Mouse (Mus musculus) CD8-positive naive resting alpha-beta T cell, adult 2 months (primary cell): ENCODE measurements around the gene Nfatc2.
A peak's percentile ranks its signal among the peaks of the same experiment; 100 is the strongest.

ENCODE experiments used
- DNase-seq, 2 experiments: peaks; one replicate each; pipeline ENCODE4 v3.0.0; 2022; ENCODE audit warnings: low read depth in 2 of 2, low spot score in 2 of 2

Gene Nfatc2

GRCm38 (mm10) chr2:168609653-168610248 lies 8.3 kb upstream of the Nfatc2 start:
- no peak for DNase-seq

GRCm38 (mm10) chr2:168608125-168608564 lies 6.7 kb upstream of the Nfatc2 start:
- no peak for DNase-seq

DNA sequence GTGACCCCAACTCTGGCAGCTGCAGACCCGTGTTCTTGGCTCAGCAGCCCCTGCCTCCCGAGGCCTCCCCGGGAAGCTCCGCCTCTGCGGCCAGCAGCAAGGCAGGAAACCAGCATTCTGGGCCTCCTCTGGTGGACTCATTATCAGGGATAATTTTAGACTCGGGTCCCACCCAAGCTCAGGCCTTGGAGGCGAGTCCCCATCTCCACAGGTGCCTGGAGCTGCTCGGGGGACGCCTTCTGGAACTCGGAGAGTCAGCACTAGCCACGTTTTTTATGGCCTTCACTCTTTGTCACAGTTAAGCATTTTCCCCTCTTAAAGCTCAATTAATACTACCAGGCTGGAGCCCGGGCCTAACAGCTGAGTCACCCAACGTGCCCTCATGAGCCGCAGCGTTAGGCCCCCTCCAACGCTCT lies 3.2 kb upstream of the Nfatc2 start:
- DNase-seq = no peak

DNA sequence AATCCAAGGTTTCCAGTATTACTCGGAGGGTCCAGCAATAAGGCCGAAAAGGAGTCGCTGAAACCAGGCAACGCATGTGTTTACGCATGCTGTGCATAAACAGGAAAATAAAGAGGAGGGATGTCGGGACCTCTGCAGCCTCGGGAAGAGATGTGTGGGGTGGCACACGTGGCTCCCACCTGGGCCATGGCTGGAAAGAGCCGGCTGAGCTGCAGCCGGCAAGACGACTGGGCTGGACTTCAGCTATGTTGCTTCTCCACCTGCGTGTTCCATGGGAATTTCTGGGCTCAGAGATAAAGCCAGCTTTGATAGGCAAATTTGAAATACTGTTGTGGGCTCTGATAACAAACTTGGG lies 907 bp upstream of the Nfatc2 start:
- no peak for DNase-seq

DNA sequence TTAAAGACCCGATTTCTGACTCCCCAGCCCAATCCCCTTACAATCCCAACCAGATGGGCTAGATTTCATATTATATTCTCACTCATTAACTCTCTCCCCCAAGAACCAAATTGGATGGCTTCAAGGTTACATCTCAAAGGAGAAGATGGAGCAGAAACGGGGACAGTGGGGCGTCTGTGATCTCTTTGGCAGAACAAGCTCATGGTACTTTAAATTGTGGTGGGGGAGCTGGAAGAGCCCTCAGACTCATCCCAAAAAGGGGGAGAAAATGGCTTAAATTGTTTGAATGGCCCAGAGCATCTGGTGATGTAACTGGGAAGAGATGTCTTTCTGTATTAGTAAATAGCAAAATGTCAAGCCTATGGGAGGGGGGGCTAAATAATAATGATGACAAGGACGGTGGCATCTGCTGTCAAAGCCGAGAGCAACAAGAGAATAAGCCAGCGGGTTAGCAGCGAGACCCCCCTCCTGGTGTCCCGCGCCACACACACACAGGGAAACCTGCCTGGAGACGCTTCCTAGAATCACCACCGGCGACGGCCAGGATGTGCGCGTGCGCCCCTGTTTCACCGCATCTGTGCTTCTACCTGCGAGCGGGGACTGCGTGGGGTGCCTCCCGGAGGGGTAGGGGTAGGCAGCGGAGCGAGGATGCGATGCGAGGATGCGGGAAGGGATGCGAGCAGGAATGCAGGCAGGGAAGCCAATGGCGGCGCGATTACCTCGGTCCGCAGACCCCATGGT lies 537 bp downstream of the Nfatc2 start:
- DNase-seq = no peak

GRCm38 (mm10) chr2:168595693-168596092 lies 5.8 kb downstream of the Nfatc2 start:
- peak in 1 of 2 experiments; percentile 28 for DNase-seq

GRCm38 (mm10) chr2:168593676-168594075 lies 7.8 kb downstream of the Nfatc2 start:
- no peak for DNase-seq

DNA sequence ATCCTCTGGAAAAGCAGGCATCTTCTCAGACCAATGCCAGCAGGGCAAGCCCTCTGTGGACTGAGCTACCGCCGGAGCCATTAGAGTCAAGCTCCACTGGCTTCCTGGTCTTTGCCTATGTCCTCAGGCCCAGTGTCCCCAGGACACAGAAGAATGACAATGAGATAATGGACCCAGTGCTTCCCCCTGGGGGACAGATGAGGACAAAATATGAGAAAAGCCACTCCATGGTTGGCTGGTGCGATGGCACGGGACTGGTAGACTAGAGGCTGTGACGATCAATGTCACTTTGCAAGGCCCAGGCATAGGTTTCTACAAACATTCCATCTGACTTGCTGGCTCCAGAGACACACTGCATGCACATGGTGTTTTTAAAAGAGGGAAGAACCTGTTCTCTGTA lies 8.5 kb downstream of the Nfatc2 start:
- no peak for DNase-seq

GRCm38 (mm10) chr2:168591076-168591475 lies 10.4 kb downstream of the Nfatc2 start:
- DNase-seq = no peak

- peak; percentile 48 to 62 for DNase-seq
These were observed 10.9 kb downstream of the Nfatc2 start for GRCm38 (mm10) chr2:168590556-168590955.

GRCm38 (mm10) chr2:168590168-168590551 lies 11.3 kb downstream of the Nfatc2 start:
- DNase-seq = peak; percentile 42 to 59

GRCm38 (mm10) chr2:168589368-168590167 lies 11.9 kb downstream of the Nfatc2 start:
- peak; percentile 61 to 64 for DNase-seq

DNA sequence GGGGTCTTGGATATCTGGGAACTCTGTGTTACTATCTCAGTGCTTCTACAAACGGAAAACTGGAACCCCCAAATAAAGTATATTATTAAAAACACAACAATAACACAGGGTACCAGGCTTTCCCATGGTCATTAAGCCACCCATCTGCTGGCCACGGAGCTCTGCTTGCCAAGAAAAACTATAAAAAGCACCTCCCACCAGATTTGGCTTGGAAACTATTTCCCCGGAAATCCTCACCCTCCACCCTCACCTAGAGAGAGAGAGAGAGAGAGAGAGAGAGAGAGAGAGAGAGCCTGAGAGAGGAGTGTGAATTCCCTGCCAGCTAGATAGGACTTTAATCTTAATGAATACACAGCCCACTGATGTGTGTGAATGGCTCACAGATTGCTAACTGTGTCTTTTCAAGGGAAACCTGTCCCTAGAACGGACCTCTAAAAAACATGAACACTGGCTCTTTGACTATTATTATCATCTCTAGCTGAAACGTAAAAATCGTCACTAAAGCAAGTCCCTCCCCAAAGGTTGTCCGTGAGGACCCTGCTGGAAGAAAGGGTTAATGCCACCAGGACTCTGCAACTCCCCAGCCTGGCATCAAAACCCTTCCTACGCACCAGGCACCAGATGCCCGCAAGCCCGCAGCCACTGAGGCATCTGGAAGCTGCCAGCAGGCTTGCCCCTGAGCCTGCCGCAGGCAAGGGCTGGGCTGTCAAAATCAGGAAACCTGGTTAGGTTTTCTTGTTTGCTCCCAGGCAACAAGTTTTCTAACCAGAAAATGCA lies 12.7 kb downstream of the Nfatc2 start:
- peak in 1 of 2 experiments; percentile 26 for DNase-seq

DNA sequence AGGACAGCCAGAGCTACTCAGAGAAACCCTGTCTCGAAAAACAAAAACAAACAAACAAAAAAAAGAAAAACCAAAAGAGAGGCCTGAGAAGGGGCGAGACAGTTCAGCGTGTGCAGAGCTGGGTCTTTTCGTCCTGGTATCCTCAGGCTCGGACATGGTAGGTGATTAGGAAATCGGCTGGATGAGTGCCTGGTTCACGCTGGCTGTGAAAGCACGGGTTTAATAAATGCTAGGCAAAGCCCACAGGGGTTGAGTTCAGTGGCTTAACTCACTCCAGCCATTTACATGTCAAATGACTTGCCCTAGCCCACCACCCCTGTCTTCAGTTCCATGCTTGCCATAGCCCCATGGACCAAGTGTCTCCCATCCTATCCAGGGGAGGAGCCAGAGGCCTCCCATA lies 14.3 kb downstream of the Nfatc2 start:
- DNase-seq = no peak

GRCm38 (mm10) chr2:168586512-168586911 lies 14.9 kb downstream of the Nfatc2 start:
- DNase-seq = no peak

DNA sequence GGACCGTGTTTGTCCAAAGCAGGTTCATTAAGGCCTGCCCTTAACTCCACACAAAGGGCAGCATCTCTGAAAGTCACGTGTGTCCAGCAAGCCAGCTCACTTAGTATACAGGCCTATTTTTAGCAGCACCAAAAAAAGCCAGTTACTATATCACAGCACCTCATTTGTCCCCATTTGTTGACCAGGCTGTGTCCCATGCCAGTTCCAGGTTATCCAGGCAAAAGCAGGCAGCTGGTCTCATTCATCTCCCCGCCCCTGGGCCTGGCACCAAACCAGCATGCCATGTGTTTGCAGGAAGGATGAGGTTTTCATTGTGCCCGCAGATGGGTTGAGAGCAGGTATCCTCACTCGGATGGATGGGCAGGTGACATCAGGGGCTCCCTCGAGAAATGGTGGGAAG lies 16.6 kb downstream of the Nfatc2 start:
- DNase-seq = no peak

- DNase-seq = no peak
These were observed 17.0 kb downstream of the Nfatc2 start for GRCm38 (mm10) chr2:168584408-168584807.

GRCm38 (mm10) chr2:168583084-168583483 lies 18.4 kb downstream of the Nfatc2 start:
- DNase-seq = peak in 1 of 2 experiments; percentile 31

DNA sequence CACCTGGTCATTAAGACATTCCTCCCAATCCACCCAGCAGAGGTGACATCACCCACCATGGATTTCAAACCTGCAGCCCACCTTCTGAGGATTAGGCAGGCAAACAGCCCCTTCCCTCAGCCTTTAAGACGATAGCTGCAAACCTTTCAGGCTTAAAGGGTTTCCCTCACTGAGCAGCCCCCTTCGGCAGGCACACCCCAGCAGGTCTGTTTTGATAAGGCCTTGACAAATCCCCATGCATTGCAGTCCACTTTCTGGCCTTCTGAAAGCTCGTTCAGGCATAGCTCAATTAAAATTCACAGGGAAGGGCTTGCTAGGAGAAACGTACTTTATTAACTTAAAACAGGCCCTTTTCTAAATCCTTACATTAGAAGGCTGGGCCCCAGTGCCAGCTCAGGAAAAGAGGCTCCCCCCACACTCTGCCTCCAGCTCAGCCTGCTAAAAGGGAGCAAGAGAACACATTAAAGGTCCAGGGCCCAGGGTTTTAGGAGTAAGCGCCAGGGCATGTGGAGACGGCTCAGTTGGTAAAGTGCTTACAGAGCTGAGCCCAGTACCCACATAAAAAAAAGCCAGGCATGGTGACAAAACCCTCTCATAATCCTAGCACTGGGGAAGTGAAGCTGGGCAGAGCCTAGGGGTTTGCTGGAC lies 20.1 kb downstream of the Nfatc2 start:
- no peak for DNase-seq

GRCm38 (mm10) chr2:168580295-168580915 lies 21.1 kb downstream of the Nfatc2 start:
- no peak for DNase-seq
